Mouse (Mus musculus) splenic B cell, adult 2 months (primary cell): ENCODE measurements around the gene Adgrb2.

Source experiments
- DNase-seq: peaks from one replicate; pipeline ENCODE4 v3.0.0-alpha.2; 2011; ENCODE audit warnings: low read depth, low spot score
- H3K27me3 ChIP-seq: 2 replicates; pipeline ENCODE4 v1.6.1; 2012; ENCODE audit warnings: mild to moderate bottlenecking, low read length, moderate library complexity, mixed read lengths; ENCODE audit not compliant: control insufficient read depth, poor library complexity, insufficient read depth, severe bottlenecking
- H3K36me3 ChIP-seq: 2 replicates; pipeline ENCODE4 v1.6.1; 2012; ENCODE audit warnings: mild to moderate bottlenecking, low read length, moderate library complexity, mixed read lengths; ENCODE audit not compliant: control insufficient read depth, poor library complexity, insufficient read depth, severe bottlenecking

Adgrb2 gene

GRCm38 (mm10) chr4:130056011-130056322 lies 71.3 kb downstream of the Adgrb2 start:
- H3K36me3 ChIP-seq = no peaks in the 10 kb centered on the region
- DNase-seq = no peak

GRCm38 (mm10) chr4:130056471-130056870 lies 71.8 kb downstream of the Adgrb2 start:
- no peak for DNase-seq
- Histone ChIP-seq H3K27me3 (no peaks in the 10 kb centered on the region), H3K36me3 (no peaks in the 10 kb centered on the region)

More at GRCm38 (mm10) chr4:130056011-130056322, 71.3 kb downstream of the Adgrb2 start:
- no peaks in the 10 kb centered on the region for H3K27me3 ChIP-seq

GRCm38 (mm10) chr4:130060937-130061336 lies 76.3 kb downstream of the Adgrb2 start:
- no peaks in the 10 kb centered on the region for H3K36me3 ChIP-seq
- no peak for DNase-seq
- H3K27me3 ChIP-seq = no peaks in the 10 kb centered on the region

GRCm38 (mm10) chr4:130063191-130063590 lies 78.5 kb downstream of the Adgrb2 start:
- Histone ChIP-seq H3K36me3 (no peaks in the 10 kb centered on the region), H3K27me3 (no peaks in the 10 kb centered on the region)
- no peak for DNase-seq

- no peak for DNase-seq
- Histone ChIP-seq H3K36me3 (no peaks in the 10 kb centered on the region), H3K27me3 (no peaks in the 10 kb centered on the region)
Measured at GRCm38 (mm10) chr4:130066816-130067215, 82.1 kb downstream of the Adgrb2 start.

- Histone ChIP-seq H3K36me3 (no peaks in the 10 kb centered on the region), H3K27me3 (no peaks in the 10 kb centered on the region)
- DNase-seq = no peak
Measured at GRCm38 (mm10) chr4:130070523-130070922, 85.9 kb downstream of the Adgrb2 start.

GRCm38 (mm10) chr4:130071758-130072157 lies 87.1 kb downstream of the Adgrb2 start:
- H3K27me3 ChIP-seq = no peaks in the 10 kb centered on the region
- no peak for DNase-seq

More at GRCm38 (mm10) chr4:130071758-130072157, 87.1 kb downstream of the Adgrb2 start:
- H3K36me3 ChIP-seq = no peaks in the 10 kb centered on the region
